Mouse (Mus musculus) adrenal gland, postnatal 14 days (tissue): Measurements from ENCODE around the gene Gm8369. TPM values are rescaled to one million over a fixed set of nuclear protein-coding genes. Genes with fewer than 3 reads are reported as not detected.
"Not testable (repeated sequence)": the region's sequence is repeated elsewhere in the genome, so short reads cannot be mapped to it uniquely, and the experiment has no call there.

ENCODE experiments used
- DNase-seq: peaks from one replicate; pipeline ENCODE4 v3.0.0; 2021; ENCODE audit warnings: mixed read lengths
- long read RNA-seq, 2 experiments: library from polyadenylated mRNA; stranded (forward); transcript quantifications; one replicate each; pipeline ENCODE4 v2.0.0; 2021
- total RNA-seq: library from RNA; stranded (reverse); gene quantifications from 2 replicates; pipeline ENCODE4 v1.2.3, GENCODE M21; 2021

The Gm8369 gene
- 0.44 and 7.2 TPM in 2 replicates for total RNA-seq
- long read RNA-seq, experiment 1: 0 reads
- long read RNA-seq, experiment 2: 0 reads

- DNase-seq: no peak
These were observed at the start of gene Gm8369 for GRCm38 (mm10) chr19:11485746-11486145. TSS of gene Gm8369 (plus strand) at chr19:11485938.

- no peak for DNase-seq
These were observed 42.4 kb upstream of the Gm8369 start, which contains the start of gene Ms4a4b for GRCm38 (mm10) chr19:11443338-11443737. TSS of gene Ms4a4b (plus strand) at chr19:11443553.

- no peak for DNase-seq
These were observed 41.8 kb upstream of the Gm8369 start for GRCm38 (mm10) chr19:11443964-11444363.

GRCm38 (mm10) chr19:11447238-11447637, 38.5 kb upstream of the Gm8369 start:
- DNase-seq: no peak

GRCm38 (mm10) chr19:11459041-11459440, 26.7 kb upstream of the Gm8369 start:
- DNase-seq: not testable (repeated sequence)

- not testable (repeated sequence) for DNase-seq
These were observed 20.9 kb upstream of the Gm8369 start for GRCm38 (mm10) chr19:11464795-11465194.

- DNase-seq: no peak
These were observed 19.3 kb upstream of the Gm8369 start for GRCm38 (mm10) chr19:11466471-11466870.

GRCm38 (mm10) chr19:11468361-11468760, 17.4 kb upstream of the Gm8369 start:
- not testable (repeated sequence) for DNase-seq

GRCm38 (mm10) chr19:11469215-11469614, 16.5 kb upstream of the Gm8369 start, which contains the start of gene Ms4a6c:
TSS of gene Ms4a6c (plus strand) at chr19:11469366.
- not testable (repeated sequence) for DNase-seq

GRCm38 (mm10) chr19:11479714-11480113, 6.0 kb upstream of the Gm8369 start:
- DNase-seq: no peak

GRCm38 (mm10) chr19:11482684-11483083, 3.1 kb upstream of the Gm8369 start:
- DNase-seq: no peak

- DNase-seq: no peak
These were observed 1.8 kb upstream of the Gm8369 start for GRCm38 (mm10) chr19:11483941-11484340.

- DNase-seq: no peak
These were observed 1.4 kb upstream of the Gm8369 start for GRCm38 (mm10) chr19:11484388-11484787.

- no peak for DNase-seq
These were observed 472 bp upstream of the Gm8369 start for GRCm38 (mm10) chr19:11485266-11485665.

- no peak for DNase-seq
These were observed 861 bp downstream of the Gm8369 start for GRCm38 (mm10) chr19:11486599-11486998.

GRCm38 (mm10) chr19:11491406-11492189, 5.9 kb downstream of the Gm8369 start:
- DNase-seq: no peak

- no peak for DNase-seq
These were observed 6.9 kb downstream of the Gm8369 start for GRCm38 (mm10) chr19:11492671-11493070.

GRCm38 (mm10) chr19:11494519-11494918, 8.8 kb downstream of the Gm8369 start:
- no peak for DNase-seq

- DNase-seq: no peak
These were observed 10.6 kb downstream of the Gm8369 start for GRCm38 (mm10) chr19:11496361-11496760.

GRCm38 (mm10) chr19:11497300-11497699, 11.6 kb downstream of the Gm8369 start:
- not testable (repeated sequence) for DNase-seq

- DNase-seq: no peak
These were observed 15.1 kb downstream of the Gm8369 start for GRCm38 (mm10) chr19:11500796-11501195.

GRCm38 (mm10) chr19:11501326-11501725, 15.6 kb downstream of the Gm8369 start:
- DNase-seq: no peak

GRCm38 (mm10) chr19:11504857-11505256, 19.1 kb downstream of the Gm8369 start:
- DNase-seq: no peak

- no peak for DNase-seq
These were observed 27.7 kb downstream of the Gm8369 start for GRCm38 (mm10) chr19:11513458-11513857.
